Mouse (Mus musculus) c-Kit-negative CD71-positive TER-119-positive erythroid progenitor cells, embryonic 14.5 days (primary cell): ENCODE results near the gene Olfr414.

Experiments
- DNase-seq: peaks from one replicate; pipeline ENCODE4 v3.0.0-alpha.2; 2013; ENCODE audit warnings: low read depth, low spot score

Gene Olfr414

GRCm38 (mm10) chr1:174423764-174424163, at the start of gene Olfr414:
Olfr414 (plus strand) TSS chr1:174424064.
- DNase-seq, result no peak

GRCm38 (mm10) chr1:174390746-174391145, 33.1 kb upstream of the Olfr414 start, which contains the start of gene Olfr248:
Olfr248 (plus strand) TSS chr1:174391046.
- no peak for DNase-seq

- no peak for DNase-seq
Observed at GRCm38 (mm10) chr1:174422959-174423358, 905 bp upstream of the Olfr414 start.

GRCm38 (mm10) chr1:174426180-174426986, 2.5 kb downstream of the Olfr414 start:
- no peak for DNase-seq

- DNase-seq, result no peak
Observed at GRCm38 (mm10) chr1:174427402-174427801, 3.5 kb downstream of the Olfr414 start.

- no peak for DNase-seq
Observed at GRCm38 (mm10) chr1:174428407-174428806, 4.5 kb downstream of the Olfr414 start.

- DNase-seq, result no peak
Observed at GRCm38 (mm10) chr1:174434121-174434520, 10.3 kb downstream of the Olfr414 start.

GRCm38 (mm10) chr1:174441782-174442181, 17.9 kb downstream of the Olfr414 start, which contains the start of gene Olfr220:
Olfr220 (plus strand) TSS chr1:174442082.
- no peak for DNase-seq

GRCm38 (mm10) chr1:174455100-174455499, 31.2 kb downstream of the Olfr414 start:
- no peak for DNase-seq

GRCm38 (mm10) chr1:174465385-174465784, 41.5 kb downstream of the Olfr414 start:
- DNase-seq, result no peak

GRCm38 (mm10) chr1:174466240-174466639, 42.4 kb downstream of the Olfr414 start:
- peak; percentile 2 for DNase-seq

GRCm38 (mm10) chr1:174469736-174470135, 45.9 kb downstream of the Olfr414 start:
- peak; percentile 0 for DNase-seq

- DNase-seq, result no peak
Observed at GRCm38 (mm10) chr1:174482567-174482966, 58.7 kb downstream of the Olfr414 start.
